Mouse (Mus musculus) T-cell, adult 2 months (primary cell): ENCODE data around the gene Traf2.
A peak's percentile ranks its signal among the peaks of the same experiment; 100 is the strongest.

ENCODE experiments used
- DNase-seq: peaks from one replicate; pipeline ENCODE4 v3.0.0; 2022; ENCODE audit warnings: low spot score

The Traf2 gene

GRCm38 (mm10) chr2:25546811-25547491, at the start of gene Traf2:
Gene Traf2, minus strand, starts transcription at chr2:25546940.
- DNase-seq, result peak; percentile 99

- DNase-seq, result peak; percentile 15
These were observed 45.1 kb upstream of the Traf2 start for GRCm38 (mm10) chr2:25591863-25592262.

- no peak for DNase-seq
These were observed 41.6 kb upstream of the Traf2 start for GRCm38 (mm10) chr2:25588227-25588907.

GRCm38 (mm10) chr2:25587290-25587689, 40.5 kb upstream of the Traf2 start:
- no peak for DNase-seq

- no peak for DNase-seq
These were observed 38.9 kb upstream of the Traf2 start for GRCm38 (mm10) chr2:25585601-25586000.

GRCm38 (mm10) chr2:25584856-25585255, 38.1 kb upstream of the Traf2 start:
- DNase-seq, result no peak

GRCm38 (mm10) chr2:25584152-25584551, 37.4 kb upstream of the Traf2 start:
- no peak for DNase-seq

- DNase-seq, result no peak
These were observed 36.8 kb upstream of the Traf2 start for GRCm38 (mm10) chr2:25583571-25583970.

GRCm38 (mm10) chr2:25583120-25583481, 36.4 kb upstream of the Traf2 start:
- DNase-seq, result no peak

- DNase-seq, result no peak
These were observed 35.9 kb upstream of the Traf2 start for GRCm38 (mm10) chr2:25582466-25583119.

GRCm38 (mm10) chr2:25581901-25582301, 35.2 kb upstream of the Traf2 start:
- no peak for DNase-seq

GRCm38 (mm10) chr2:25581294-25581864, 34.6 kb upstream of the Traf2 start, which contains the start of gene Ajm1:
Gene Ajm1, minus strand, starts transcription at chr2:25581757.
- peak; percentile 74 for DNase-seq

- no peak for DNase-seq
These were observed 33.9 kb upstream of the Traf2 start for GRCm38 (mm10) chr2:25580621-25581101.

GRCm38 (mm10) chr2:25579737-25580460, 33.2 kb upstream of the Traf2 start:
- peak; percentile 66 for DNase-seq

- no peak for DNase-seq
These were observed 32.3 kb upstream of the Traf2 start for GRCm38 (mm10) chr2:25578796-25579736.

- no peak for DNase-seq
These were observed 31.4 kb upstream of the Traf2 start for GRCm38 (mm10) chr2:25577951-25578795.

- DNase-seq, result peak; percentile 36
These were observed 30.5 kb upstream of the Traf2 start for GRCm38 (mm10) chr2:25576965-25577891.

GRCm38 (mm10) chr2:25576028-25576850, 29.5 kb upstream of the Traf2 start:
- no peak for DNase-seq
